Mouse (Mus musculus) layer of hippocampus, postnatal 36 days (tissue): ENCODE results near the gene Cel. TPM values are rescaled to one million over a fixed set of nuclear protein-coding genes. Genes with fewer than 3 reads are reported as not detected.

Experiments used
- DNase-seq, 2 experiments: peaks; one replicate each; pipeline ENCODE4 v3.0.0; 2022
- total RNA-seq, 2 experiments: library from RNA; stranded (reverse); gene quantifications; 2 replicates each; pipeline ENCODE4 v1.2.3; 2021

Cel gene
- total RNA-seq, 2 experiments from 2014 or later, result not detected

GRCm38 (mm10) chr2:28537634-28537920 lies 25.6 kb downstream of the Cel start:
- no peak for DNase-seq

- no peak for DNase-seq
Measured at GRCm38 (mm10) chr2:28536766-28537633, 26.2 kb downstream of the Cel start.

- DNase-seq, result no peak
Measured at GRCm38 (mm10) chr2:28536166-28536565, 27.0 kb downstream of the Cel start.

GRCm38 (mm10) chr2:28535650-28536049 lies 27.6 kb downstream of the Cel start:
- peak in 1 of 2 experiments; percentile 68 for DNase-seq

- no peak for DNase-seq
Measured at GRCm38 (mm10) chr2:28535263-28535540, 28.0 kb downstream of the Cel start.

- DNase-seq, result no peak
Measured at GRCm38 (mm10) chr2:28534436-28535262, 28.6 kb downstream of the Cel start.

GRCm38 (mm10) chr2:28533901-28534435 lies 29.2 kb downstream of the Cel start:
- DNase-seq, result no peak

- peak; percentile 89 to 90 for DNase-seq
Measured at GRCm38 (mm10) chr2:28532938-28533771, 30.0 kb downstream of the Cel start.

- no peak for DNase-seq
Measured at GRCm38 (mm10) chr2:28530311-28530710, 32.9 kb downstream of the Cel start.

- DNase-seq, result no peak
Measured at GRCm38 (mm10) chr2:28529856-28530255, 33.3 kb downstream of the Cel start.

GRCm38 (mm10) chr2:28528354-28528730 lies 34.9 kb downstream of the Cel start:
- no peak for DNase-seq

GRCm38 (mm10) chr2:28527436-28528353 lies 35.5 kb downstream of the Cel start:
- DNase-seq, result no peak

- no peak for DNase-seq
Measured at GRCm38 (mm10) chr2:28525943-28526876, 37.0 kb downstream of the Cel start.

- peak in 1 of 2 experiments; percentile 68 for DNase-seq
Measured at GRCm38 (mm10) chr2:28525219-28525942, 37.8 kb downstream of the Cel start.

- no peak for DNase-seq
Measured at GRCm38 (mm10) chr2:28524406-28524805, 38.8 kb downstream of the Cel start.

- DNase-seq, result peak; percentile 90
Measured at GRCm38 (mm10) chr2:28523643-28524117, 39.5 kb downstream of the Cel start.

GRCm38 (mm10) chr2:28522166-28522565 lies 41.0 kb downstream of the Cel start:
- peak in 1 of 2 experiments; percentile 11 for DNase-seq

GRCm38 (mm10) chr2:28521571-28522151 lies 41.5 kb downstream of the Cel start:
- peak; percentile 71 to 82 for DNase-seq

GRCm38 (mm10) chr2:28520581-28520980 lies 42.6 kb downstream of the Cel start:
- no peak for DNase-seq
